Mouse (Mus musculus) limb, embryonic 12.5 days (tissue): ENCODE data around the gene Zpbp2. TPM values are rescaled to one million over a fixed set of nuclear protein-coding genes. Genes with fewer than 3 reads are reported as not detected.
A peak's percentile ranks its signal among the peaks of the same experiment; 100 is the strongest.

Experiments
- ATAC-seq: fragments of 200-750 bp; cut with Nextera tagmentation; 2 replicates; pipeline ENCODE4 v1.8.0; 2017; ENCODE audit warnings: low read depth, moderate TSS enrichment; ENCODE audit not compliant: insufficient number of reproducible peaks, insufficient read depth, low FRiP score, low TSS enrichment
- H3K27ac ChIP-seq: fragments of 300-500 bp; sonication (generic); 2 replicates; pipeline ENCODE4 v1.5.1; 2016; ENCODE audit warnings: mild to moderate bottlenecking, moderate library complexity
- H3K27me3 ChIP-seq: fragments of 300-500 bp; sonication (generic); 2 replicates; pipeline ENCODE4 v1.6.1; 2016; ENCODE audit warnings: mild to moderate bottlenecking, moderate library complexity
- H3K36me3 ChIP-seq: fragments of 300-500 bp; sonication (generic); 2 replicates; pipeline ENCODE4 v1.6.1; 2016; ENCODE audit warnings: mild to moderate bottlenecking, moderate library complexity
- H3K4me1 ChIP-seq: fragments of 300-500 bp; sonication (generic); replicated peaks from 2 replicates; pipeline ENCODE4 v1.6.1; 2016
- H3K4me2 ChIP-seq: fragments of 300-500 bp; sonication (generic); 2 replicates; pipeline ENCODE4 v1.6.1; 2016; ENCODE audit warnings: mild to moderate bottlenecking, moderate library complexity
- H3K4me3 ChIP-seq: fragments of 300-500 bp; sonication (generic); replicated peaks from 2 replicates; pipeline ENCODE4 v1.5.1; 2016; ENCODE audit warnings: mild to moderate bottlenecking
- H3K9ac ChIP-seq: fragments of 300-500 bp; sonication (generic); replicated peaks from 2 replicates; pipeline ENCODE4 v1.6.1; 2016; ENCODE audit warnings: mild to moderate bottlenecking, moderate library complexity
- H3K9me3 ChIP-seq: fragments of 300-500 bp; sonication (generic); 2 replicates; pipeline ENCODE4 v1.6.1; 2016; ENCODE audit warnings: mild to moderate bottlenecking, moderate library complexity
- WGBS: fragments of 180-500 bp; shearing (Covaris S2); methylation state at CpG from one replicate; pipeline ENCODE4 v1.1.7; 2016; 5-methylcytosine and 5-hydroxymethylcytosine counted together
- polyA plus RNA-seq: library from polyadenylated mRNA; unstranded; fragments of >200 nt; fragmentation: Nextera tagmentation; extraction: Ambion mirVana; gene quantifications from 2 replicates; pipeline ENCODE4 v1.2.1, GENCODE M21; 2016

Gene Zpbp2
- polyA plus RNA-seq = 0.65 TPM in 1 of 2 replicates, not detected in the other

- WGBS = 2% methylated on average over 51 of the region's 51 CpGs
- Histone ChIP-seq H3K4me1 (no peaks in the 10 kb centered on the region), H3K27me3 (peaks cover 42% of the 10 kb centered on the region), H3K4me2 (peak within 1 kb of the TSS; percentile 70), H3K27ac (no peak within 1 kb of the TSS), H3K36me3 (no peaks in the 10 kb centered on the region), H3K9ac (peak within 1 kb of the TSS; percentile 61), H3K4me3 (peak within 1 kb of the TSS; percentile 70), H3K9me3 (no peaks in the 10 kb centered on the region)
- ATAC-seq = peak; percentile 94
These were observed at the start of gene Zpbp2 for GRCm38 (mm10) chr11:98550975-98551828. TSS of gene Zpbp2 (plus strand) at chr11:98551097.

- Histone ChIP-seq H3K27me3 (peaks cover 19% of the 10 kb centered on the region), H3K36me3 (no peaks in the 10 kb centered on the region), H3K27ac (no peak overlapping the region), H3K4me2 (no peak overlapping the region), H3K4me3 (no peak overlapping the region), H3K9ac (no peak overlapping the region), H3K9me3 (no peaks in the 10 kb centered on the region), H3K4me1 (no peaks in the 10 kb centered on the region)
- ATAC-seq = no peak
- 43% methylated on average over 3 of the region's 3 CpGs for WGBS
These were observed 46.0 kb upstream of the Zpbp2 start for GRCm38 (mm10) chr11:98504926-98505325.

DNA sequence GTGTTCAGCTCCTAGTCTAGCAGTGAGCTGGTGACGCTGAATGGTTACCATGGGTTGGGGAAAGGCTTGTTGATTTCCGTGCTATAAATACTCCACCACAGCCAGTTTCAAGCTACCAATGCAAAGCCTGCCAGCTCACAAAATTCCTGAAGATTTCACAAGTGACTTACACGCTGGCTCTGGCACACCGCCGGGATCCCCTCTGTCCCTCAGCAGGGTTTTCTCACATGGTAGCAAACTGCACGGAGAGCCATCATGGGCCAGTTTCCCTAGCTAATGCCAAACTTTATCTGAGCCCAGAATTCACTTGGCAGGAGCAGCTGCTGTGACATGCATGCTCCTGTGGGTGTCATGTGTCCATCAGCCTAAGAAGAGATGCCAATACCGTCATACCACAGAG, 41.5 kb upstream of the Zpbp2 start:
- no peaks in the 10 kb centered on the region for H3K27me3 ChIP-seq
- H3K9me3 ChIP-seq = no peaks in the 10 kb centered on the region
- 80% methylated on average over 7 of the region's 7 CpGs for WGBS
- H3K36me3 ChIP-seq = no peaks in the 10 kb centered on the region
- ATAC-seq = no peak
- H3K27ac ChIP-seq = no peak overlapping the region
- H3K4me1 ChIP-seq = no peaks in the 10 kb centered on the region
- no peak overlapping the region for H3K4me2 ChIP-seq
- H3K9ac ChIP-seq = no peak overlapping the region
- no peak overlapping the region for H3K4me3 ChIP-seq

DNA sequence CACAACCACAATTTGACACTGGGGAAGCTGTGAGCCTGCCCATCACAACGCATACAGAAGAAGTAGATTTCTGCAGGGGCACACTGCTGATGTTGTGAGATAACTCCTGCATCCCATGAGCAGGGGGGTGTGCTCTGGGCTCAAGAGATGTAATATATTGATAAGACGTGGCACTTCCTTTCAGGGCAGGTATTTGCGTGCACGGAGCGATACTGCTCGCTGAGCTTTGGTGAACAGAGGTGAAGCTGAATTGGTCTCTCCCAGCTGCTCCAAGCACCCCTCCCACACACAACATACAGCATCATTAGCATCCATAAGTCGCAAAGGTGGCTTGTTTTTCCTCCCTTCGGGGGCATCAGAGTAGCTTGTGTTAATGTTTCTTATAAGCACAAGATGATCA, 40.8 kb upstream of the Zpbp2 start:
- WGBS = 88% methylated on average over 8 of the region's 8 CpGs
- ATAC-seq = no peak
- Histone ChIP-seq H3K9me3 (no peaks in the 10 kb centered on the region), H3K4me1 (no peaks in the 10 kb centered on the region), H3K27me3 (no peaks in the 10 kb centered on the region), H3K27ac (no peak overlapping the region), H3K36me3 (no peaks in the 10 kb centered on the region), H3K4me3 (no peak overlapping the region), H3K4me2 (no peak overlapping the region), H3K9ac (no peak overlapping the region)

DNA sequence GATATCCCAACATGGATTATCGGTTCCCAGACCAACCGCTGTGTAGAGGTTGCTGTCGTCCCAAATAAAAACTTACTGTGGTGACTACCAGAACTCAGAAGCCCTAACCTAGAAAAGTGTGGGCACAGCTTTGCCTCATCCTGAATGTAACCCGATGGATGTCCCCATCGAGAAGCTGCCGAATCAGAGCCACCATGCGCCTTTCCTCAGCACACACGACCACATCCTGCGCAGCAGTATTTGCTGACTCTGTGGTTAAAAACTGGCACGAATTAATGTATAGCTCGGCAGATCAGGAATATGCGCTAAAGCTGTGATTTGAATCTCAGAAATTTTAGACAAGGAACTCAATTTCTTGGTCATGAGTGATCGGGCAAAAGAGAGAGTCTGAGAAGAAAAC, 38.0 kb upstream of the Zpbp2 start:
- WGBS = 92% methylated on average over 13 of the region's 13 CpGs
- no peaks in the 10 kb centered on the region for H3K27me3 ChIP-seq
- no peak overlapping the region for H3K27ac ChIP-seq
- no peak overlapping the region for H3K4me2 ChIP-seq
- H3K9me3 ChIP-seq = no peaks in the 10 kb centered on the region
- H3K9ac ChIP-seq = no peak overlapping the region
- no peaks in the 10 kb centered on the region for H3K36me3 ChIP-seq
- ATAC-seq = no peak
- H3K4me1 ChIP-seq = no peaks in the 10 kb centered on the region
- no peak overlapping the region for H3K4me3 ChIP-seq

DNA sequence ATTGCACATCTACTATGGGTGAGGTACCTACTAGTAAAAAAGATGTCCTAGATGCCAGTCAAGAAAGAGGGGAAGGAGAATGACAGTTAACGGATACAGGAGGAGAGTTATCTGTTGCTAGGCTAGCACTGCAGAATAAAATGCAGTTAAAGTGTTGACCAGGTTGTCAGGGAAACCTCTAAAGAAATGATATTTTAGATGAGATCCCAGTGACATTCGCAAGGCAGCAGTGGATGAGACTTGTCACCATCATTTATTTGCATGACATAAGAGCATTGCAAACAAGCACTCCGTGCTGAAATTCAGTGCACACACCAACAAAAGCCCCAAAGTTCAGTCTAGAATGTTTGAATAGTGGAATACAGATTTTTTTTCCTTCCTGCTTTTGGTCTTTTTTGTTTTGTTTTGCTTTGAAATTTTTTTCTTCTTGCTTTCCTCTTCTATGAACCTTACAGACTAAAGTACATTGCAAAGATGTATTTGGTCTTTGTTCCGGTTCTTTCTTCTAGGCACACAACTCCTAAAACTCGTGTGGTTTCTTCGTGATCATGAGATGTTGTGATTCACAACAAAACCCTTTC, 37.5 kb upstream of the Zpbp2 start:
- ATAC-seq = no peak
- H3K4me2 ChIP-seq = no peak overlapping the region
- no peaks in the 10 kb centered on the region for H3K27me3 ChIP-seq
- H3K36me3 ChIP-seq = no peaks in the 10 kb centered on the region
- H3K27ac ChIP-seq = no peak overlapping the region
- 78% methylated on average over 6 of the region's 6 CpGs for WGBS
- H3K4me3 ChIP-seq = no peak overlapping the region
- H3K9me3 ChIP-seq = no peaks in the 10 kb centered on the region
- no peak overlapping the region for H3K9ac ChIP-seq
- 0 out of 2 replicates have a peak, but pooled peaks cover 1% of the 10 kb centered on the region for H3K4me1 ChIP-seq

DNA sequence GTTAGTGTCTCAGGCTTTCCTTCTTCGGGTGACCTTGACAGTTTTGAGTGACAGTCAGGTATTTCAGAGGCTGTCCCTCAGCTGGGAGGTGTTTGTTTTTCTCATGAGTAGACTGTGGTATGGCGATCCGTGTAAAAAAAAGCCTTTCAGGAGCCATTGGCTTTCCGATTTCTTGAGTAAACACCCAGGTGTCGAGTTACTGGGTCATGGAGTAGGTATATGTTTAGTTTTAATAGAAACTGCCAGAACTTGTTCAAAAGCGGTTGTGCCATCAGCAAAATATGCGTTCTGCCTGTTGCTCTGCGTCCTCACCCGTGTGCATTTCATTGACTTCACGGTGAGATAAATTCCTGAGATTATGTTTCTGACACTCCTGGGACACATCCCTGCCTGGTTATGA, 30.4 kb upstream of the Zpbp2 start:
- peaks cover 21% of the 10 kb centered on the region for H3K4me1 ChIP-seq
- H3K27ac ChIP-seq = peak overlapping the region; percentile 66; the same call in 1 of the 2 replicates
- no peaks in the 10 kb centered on the region for H3K9me3 ChIP-seq
- H3K9ac ChIP-seq = no peak overlapping the region
- no peaks in the 10 kb centered on the region for H3K36me3 ChIP-seq
- H3K4me3 ChIP-seq = no peak overlapping the region
- H3K4me2 ChIP-seq = peak overlapping the region; percentile 17; the same call in 1 of the 2 replicates
- WGBS = 33% methylated on average over 10 of the region's 10 CpGs
- H3K27me3 ChIP-seq = no peaks in the 10 kb centered on the region
- no peak for ATAC-seq

DNA sequence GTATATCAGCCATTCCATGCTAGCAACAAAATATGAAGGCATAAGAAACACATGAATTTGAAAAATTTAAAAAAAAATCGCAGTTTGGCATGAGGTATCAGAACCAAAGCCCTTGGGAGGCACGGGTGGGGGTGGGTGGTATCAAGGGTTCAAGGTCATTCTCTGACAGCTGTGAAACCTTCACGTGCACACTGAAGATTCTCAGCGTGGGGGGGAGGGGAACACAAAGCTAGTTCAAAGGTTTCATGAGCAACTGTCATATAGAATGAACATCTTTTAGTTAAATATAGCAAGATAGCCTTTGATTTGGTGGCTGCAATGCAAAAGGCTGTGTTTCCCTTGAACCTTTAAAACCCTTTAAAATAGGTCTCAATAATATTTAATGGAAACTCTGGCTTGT, 25.8 kb upstream of the Zpbp2 start:
- no peaks in the 10 kb centered on the region for H3K27me3 ChIP-seq
- H3K36me3 ChIP-seq = no peaks in the 10 kb centered on the region
- no peak overlapping the region for H3K4me3 ChIP-seq
- no peak overlapping the region for H3K4me2 ChIP-seq
- H3K9me3 ChIP-seq = no peaks in the 10 kb centered on the region
- H3K4me1 ChIP-seq = peaks cover 12% of the 10 kb centered on the region
- WGBS = 59% methylated on average over 4 of the region's 4 CpGs
- ATAC-seq = no peak
- H3K27ac ChIP-seq = no peak overlapping the region
- no peak overlapping the region for H3K9ac ChIP-seq

DNA sequence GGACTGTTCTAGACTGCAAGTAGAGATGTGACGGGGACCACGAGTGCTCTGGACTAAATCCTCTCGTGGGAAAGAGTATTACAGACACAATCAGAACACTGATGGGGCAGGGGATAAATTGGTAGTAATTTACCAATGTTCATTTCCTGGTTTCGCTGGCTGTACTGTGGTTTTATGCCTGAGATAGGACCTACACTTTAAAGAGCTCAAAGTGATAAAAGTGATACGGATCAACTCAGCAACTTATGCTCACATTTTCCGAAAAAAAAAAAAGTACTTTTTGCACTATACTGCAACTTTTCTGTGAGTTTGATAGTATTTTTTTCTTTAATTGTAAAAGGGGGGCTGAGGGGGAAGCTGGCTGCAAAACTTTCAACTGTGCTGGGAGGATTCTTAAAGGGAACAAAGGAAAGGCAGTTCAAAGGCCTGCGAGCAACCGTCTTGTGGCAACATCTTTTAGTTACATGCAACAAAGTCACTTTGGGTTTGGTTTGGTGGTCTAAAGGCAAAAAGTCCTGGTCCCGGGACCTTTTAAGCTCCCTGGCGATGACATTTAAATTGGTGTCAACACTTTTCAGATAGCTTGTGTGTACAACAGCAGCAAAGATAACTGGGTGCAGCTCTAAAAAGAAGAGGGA, 24.0 kb upstream of the Zpbp2 start:
- no peak overlapping the region for H3K27ac ChIP-seq
- no peaks in the 10 kb centered on the region for H3K36me3 ChIP-seq
- no peaks in the 10 kb centered on the region for H3K4me1 ChIP-seq
- WGBS = 74% methylated on average over 10 of the region's 10 CpGs
- H3K9me3 ChIP-seq = no peaks in the 10 kb centered on the region
- ATAC-seq = no peak
- H3K27me3 ChIP-seq = no peaks in the 10 kb centered on the region
- H3K9ac ChIP-seq = no peak overlapping the region
- no peak overlapping the region for H3K4me2 ChIP-seq
- H3K4me3 ChIP-seq = no peak overlapping the region

DNA sequence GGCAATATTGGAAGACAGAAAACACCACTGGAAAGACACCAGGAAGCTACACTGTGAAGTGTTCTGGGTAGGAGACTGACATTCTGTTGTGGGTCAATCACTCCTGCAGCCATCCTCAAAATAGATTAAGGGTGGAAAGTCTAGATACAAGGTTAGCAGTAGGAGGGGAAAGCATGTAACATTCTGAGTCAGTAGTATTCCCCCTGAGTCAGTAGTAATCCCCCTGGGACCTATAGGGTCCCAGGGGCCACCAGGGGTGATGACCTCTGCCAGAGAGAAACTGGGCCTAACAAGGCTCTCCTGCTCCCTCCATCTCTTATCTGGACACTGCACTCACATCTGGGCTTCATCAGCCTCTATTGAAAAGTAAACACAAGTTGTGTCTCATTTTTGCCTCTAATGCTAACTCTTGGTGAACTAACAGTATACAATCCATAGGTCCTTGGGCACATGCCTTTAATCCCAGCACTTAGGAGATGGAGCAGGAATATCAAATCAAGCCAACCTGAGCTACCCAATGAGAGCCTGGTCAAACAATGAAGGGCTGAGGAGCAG, 13.3 kb upstream of the Zpbp2 start:
- peaks cover 13% of the 10 kb centered on the region for H3K27me3 ChIP-seq
- no peak overlapping the region for H3K27ac ChIP-seq
- no peaks in the 10 kb centered on the region for H3K36me3 ChIP-seq
- H3K9me3 ChIP-seq = no peaks in the 10 kb centered on the region; the same call in 1 of the 2 replicates
- no peaks in the 10 kb centered on the region for H3K4me1 ChIP-seq
- no peak for ATAC-seq
- no peak overlapping the region for H3K9ac ChIP-seq
- H3K4me3 ChIP-seq = no peak overlapping the region
- H3K4me2 ChIP-seq = no peak overlapping the region

DNA sequence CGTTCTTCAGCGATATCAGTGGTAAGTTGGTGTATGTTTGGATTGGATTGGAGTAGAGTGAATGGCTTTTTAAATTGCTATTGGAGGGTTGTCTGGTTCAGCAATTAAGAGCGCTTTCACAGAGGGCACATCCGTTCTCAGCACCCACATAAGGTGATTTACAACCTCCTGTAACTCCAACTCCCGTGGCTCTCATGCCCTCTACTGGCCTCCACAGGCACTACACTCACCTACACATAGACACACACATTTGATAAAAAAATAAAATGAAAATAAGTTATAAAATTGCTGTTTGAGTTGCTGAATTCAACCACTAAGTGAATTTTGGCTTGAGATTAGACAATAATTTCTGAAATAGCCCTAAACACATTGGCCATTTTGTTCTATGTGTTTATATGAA, 10.6 kb upstream of the Zpbp2 start:
- no peak overlapping the region for H3K9ac ChIP-seq
- H3K27ac ChIP-seq = no peak overlapping the region
- H3K36me3 ChIP-seq = no peaks in the 10 kb centered on the region
- no peak for ATAC-seq
- peaks cover 2% of the 10 kb centered on the region; the same call in 1 of the 2 replicates for H3K4me1 ChIP-seq
- no peaks in the 10 kb centered on the region; the same call in 1 of the 2 replicates for H3K9me3 ChIP-seq
- WGBS = 77% methylated on average over 5 of the region's 5 CpGs
- no peak overlapping the region for H3K4me3 ChIP-seq
- no peak overlapping the region for H3K4me2 ChIP-seq
- peaks cover 27% of the 10 kb centered on the region for H3K27me3 ChIP-seq
